Mouse (Mus musculus) naive thymus-derived CD4-positive, alpha-beta T cell, adult 2 months (primary cell): ENCODE measurements around the gene Krtap19-3.

Source experiments
- DNase-seq: peaks from one replicate; pipeline ENCODE4 v3.0.0-alpha.2; 2011; ENCODE audit warnings: low read depth

The Krtap19-3 gene

DNA sequence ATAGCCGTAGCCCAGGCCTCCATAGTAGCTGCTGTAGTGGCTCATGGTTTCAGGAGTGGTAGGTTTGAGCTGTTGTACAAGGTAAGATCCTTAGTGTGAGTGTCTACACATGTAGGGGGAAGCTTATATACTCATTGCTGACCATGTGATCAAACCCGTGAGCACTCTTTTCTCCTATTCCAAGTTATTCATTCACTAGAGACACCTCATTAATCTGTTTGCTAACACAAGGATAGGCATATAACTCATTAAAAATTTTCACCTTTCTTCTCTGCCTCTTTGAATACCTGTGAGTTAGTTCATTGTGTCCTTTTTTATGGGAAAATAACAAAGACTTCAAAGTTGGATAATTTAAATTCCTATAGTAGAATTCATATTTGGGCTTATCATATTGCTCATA, at the start of gene Krtap19-3:
Gene Krtap19-3 (minus strand): TSS at position 101 of the 400 bp plus-strand sequence.
- DNase-seq = no peak

DNA sequence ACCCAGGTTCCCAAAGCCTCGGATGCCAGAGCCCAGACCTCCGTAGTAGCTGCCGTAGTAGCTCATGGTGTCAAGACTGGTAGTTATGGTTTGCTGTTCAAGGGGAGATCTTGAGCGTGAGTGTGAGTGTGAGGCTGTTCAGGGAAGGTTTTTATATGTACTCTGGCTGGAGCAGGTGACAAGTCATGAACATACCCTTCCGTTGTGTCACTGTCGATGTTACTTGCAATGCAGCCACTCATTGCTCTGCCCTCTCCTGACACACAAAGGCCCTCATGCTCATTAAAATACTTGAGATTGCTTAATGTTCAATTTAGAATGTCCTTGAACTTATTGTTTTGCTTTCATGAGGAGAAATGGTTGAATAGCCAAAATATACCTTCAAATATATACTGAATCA, 18.5 kb upstream of the Krtap19-3 start, which contains the start of gene Krtap19-5:
Gene Krtap19-5 (minus strand): TSS at position 101 of the 400 bp plus-strand sequence.
- DNase-seq = no peak

DNA sequence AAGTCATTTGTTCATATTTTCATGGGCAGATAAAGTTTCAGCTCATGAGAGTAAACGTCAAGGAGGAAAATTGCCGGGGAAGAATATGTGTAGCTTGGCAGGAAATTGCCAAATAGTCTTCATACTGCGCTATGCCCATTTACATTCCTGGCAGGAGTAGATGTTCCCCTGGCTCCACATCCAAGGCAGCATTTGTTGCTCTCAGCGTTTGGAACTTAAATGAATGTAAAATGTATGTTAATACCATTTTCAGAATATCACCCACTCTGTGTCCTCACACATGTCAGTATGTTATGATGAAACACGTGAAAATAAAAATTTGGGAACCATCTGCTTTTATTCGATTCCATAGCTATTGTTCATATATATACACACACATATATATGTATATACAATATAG, 9.0 kb upstream of the Krtap19-3 start:
- DNase-seq = no peak

DNA sequence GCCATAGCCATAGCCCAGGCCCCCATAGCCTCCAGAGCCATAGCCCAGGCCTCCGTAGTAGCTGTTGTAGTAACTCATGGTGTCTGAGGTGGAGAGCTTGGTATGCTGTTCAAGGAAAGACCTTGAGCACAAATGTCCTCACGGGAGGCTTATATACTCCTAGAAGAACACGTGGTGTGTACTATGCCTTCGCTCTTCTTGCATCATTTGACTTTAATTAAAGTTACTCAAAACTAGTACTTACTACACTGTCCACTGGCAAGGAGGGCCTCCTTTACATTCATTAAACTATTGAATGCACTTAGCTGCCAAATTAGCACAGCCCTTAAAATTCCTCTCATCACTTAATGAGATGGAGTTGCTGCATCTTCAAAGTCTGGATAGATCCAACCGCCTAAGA, 7.2 kb upstream of the Krtap19-3 start, which contains the start of gene Krtap19-4:
Gene Krtap19-4 (minus strand): TSS at position 101 of the 400 bp plus-strand sequence.
- no peak for DNase-seq

DNA sequence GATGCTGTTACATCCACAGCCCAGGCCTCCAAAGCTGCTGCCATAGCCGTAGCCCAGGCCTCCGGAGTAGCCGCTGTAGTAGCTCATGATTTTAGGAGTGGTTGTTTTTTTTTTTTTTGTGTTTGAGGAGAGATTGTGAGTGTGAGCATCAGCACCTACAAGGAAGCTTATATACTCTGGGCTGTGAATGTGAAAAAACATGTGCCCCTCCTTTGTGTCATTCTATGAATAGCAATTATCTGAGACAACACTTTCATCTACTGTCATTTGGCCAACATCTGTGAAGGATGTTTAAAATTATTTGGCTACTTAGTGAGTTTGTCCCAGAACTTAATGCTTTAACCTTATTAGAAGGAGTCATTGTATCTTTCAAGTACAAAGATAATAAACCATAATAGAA, 3.7 kb downstream of the Krtap19-3 start, which contains the start of gene Krtap19-2:
Gene Krtap19-2 (minus strand): TSS at position 101 of the 400 bp plus-strand sequence.
- DNase-seq = no peak

DNA sequence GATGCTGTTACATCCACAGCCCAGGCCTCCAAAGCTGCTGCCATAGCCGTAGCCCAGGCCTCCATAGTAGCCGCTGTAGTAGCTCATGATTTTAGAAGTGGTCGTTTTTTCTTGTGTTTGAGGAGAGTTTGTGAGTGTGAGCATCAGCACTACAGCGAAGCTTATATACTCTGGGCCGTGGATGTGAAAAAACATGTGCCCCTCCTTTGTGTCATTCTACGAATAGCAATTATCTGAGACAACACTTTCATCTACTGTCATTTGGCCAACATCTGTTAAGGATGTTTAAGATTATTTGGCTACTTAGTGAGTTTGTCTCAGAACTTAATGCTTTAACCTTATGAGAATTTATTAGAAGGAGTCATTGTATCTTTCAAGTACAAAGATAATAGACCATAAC, 8.5 kb downstream of the Krtap19-3 start, which contains the start of gene Krtap19-1:
Gene Krtap19-1 (minus strand): TSS at position 101 of the 400 bp plus-strand sequence.
- DNase-seq = no peak

DNA sequence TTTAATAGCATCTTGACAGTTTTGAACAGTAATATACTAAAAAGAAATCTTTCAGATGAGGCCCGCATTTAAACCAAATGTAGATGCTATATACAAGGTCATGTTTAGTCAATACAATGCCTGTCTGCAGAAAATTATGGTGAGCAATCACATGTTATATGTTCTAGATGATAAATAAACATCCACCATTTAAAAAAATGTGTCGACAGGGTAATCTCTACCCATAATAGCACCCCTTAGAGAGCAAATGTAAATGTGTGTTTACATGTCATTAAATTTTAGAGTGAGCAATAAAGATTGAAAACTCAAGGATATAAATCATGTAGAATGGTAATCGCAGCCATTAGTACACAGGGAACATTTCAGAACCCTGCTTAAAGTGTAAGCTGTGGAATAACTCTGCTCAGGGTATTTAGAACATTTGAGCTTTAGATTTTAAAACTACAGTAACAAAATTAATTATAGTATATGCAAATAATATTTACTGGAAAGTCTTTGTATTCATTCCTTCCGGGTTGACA, 12.9 kb downstream of the Krtap19-3 start:
- no peak for DNase-seq

DNA sequence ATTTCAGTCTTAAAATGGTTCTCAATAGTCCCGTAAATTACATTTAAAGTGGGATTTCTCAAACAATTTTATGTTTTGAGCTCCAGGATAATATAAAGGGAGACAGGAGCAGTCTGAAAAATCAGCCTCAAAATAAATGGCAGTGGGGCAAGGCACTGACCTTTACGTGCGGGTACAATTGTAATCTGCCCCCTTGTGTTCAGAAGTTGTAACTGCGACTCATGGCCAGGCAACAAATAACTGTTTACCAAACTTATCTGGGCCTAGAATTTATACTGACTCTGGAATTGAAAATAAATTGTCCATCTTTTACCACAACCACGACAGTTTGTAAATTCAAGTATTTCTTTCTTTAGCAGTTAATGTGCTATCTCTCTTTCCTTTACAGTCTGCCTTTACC, 26.4 kb downstream of the Krtap19-3 start:
- DNase-seq = peak; percentile 2

DNA sequence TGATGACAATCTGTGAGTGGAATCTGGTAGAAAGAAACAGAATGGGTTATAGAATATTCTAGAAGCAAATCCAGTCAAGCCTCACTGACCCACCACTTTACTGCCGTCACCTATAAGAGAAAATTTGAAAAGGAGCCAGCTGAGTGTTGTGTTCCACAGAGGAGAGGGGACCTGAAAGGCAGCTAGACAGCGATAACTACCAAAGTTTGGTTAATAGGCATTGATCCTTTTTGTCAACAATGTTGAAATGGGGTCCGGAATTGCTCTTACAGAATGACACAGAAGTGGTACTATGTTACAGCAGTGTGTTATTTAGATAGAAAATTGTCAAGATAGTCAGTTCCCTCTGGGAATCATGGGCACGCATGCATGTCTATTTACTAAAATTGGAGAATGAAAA, 29.3 kb downstream of the Krtap19-3 start:
- DNase-seq = no peak

DNA sequence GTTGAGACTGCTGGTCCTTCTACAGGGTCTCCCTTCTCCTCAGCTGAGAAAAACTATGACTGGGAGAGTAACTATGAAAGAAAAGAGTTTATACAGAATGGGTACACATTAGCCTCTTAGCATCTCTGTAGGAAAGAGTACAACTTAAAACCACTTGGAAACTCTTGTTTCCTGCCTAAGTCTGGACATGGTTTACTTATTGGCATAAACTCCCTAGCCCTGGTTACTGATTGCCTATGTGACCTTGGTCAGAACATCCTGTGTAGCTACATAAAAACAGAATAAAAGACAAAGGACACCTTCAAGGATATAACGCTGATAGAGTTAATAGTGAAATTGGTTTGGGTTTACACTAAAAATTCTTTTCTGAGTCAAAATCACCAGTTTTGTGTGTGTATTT, 30.5 kb downstream of the Krtap19-3 start:
- DNase-seq = no peak
